Mouse (Mus musculus): Measurements from ENCODE around the gene Olfr31.

Gene Olfr31

DNA sequence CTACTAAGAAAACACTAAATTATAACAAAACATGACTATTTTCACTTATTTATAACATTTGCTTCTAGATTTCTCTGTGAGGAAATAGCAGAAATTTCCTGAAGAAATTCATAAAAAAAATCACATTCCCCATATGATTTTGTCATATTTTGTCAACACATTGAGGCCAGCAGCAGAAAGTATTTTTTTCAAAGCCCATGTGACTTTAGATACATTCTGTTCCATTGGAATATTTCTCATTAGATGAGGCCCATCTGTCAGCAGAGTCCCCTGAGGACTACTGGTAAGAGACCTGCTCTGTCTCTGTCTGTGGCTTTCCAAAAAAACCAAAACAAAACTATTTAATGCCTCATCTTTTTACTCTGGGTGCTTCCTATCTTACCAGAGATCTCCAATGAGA, at the start of gene Olfr31:
Olfr31 (plus strand) TSS at position 301 of the 400 bp plus-strand sequence.
- no peak for DNase-seq

GRCm38 (mm10) chr14:14294426-14294825, 28.2 kb upstream of the Olfr31 start:
- peak; percentile 48 for DNase-seq

DNA sequence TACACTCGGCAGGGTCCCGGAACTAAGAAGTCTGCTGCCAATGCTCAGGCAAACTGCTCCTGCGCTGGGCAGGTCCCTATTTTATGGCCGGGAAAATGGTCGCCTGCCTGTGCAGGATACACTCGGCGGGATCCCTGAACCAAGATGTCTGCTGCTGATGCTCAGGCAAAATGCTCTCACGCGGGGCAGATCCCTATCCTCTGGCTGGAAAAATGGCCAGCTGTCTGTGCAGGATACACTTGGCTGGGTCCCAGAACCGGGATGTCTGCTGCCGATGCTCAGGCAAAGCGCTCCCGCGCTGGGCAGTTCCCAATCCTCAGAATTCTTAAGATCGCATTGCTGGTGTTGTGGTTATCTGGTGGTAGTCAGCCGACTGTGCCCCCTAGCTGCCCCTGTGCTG, 13.7 kb upstream of the Olfr31 start:
- no peak for DNase-seq

- no peak for DNase-seq
Observed at GRCm38 (mm10) chr14:14309416-14309815, 13.2 kb upstream of the Olfr31 start.

GRCm38 (mm10) chr14:14345113-14345871, 22.7 kb downstream of the Olfr31 start:
- DNase-seq = peak; percentile 98

DNA sequence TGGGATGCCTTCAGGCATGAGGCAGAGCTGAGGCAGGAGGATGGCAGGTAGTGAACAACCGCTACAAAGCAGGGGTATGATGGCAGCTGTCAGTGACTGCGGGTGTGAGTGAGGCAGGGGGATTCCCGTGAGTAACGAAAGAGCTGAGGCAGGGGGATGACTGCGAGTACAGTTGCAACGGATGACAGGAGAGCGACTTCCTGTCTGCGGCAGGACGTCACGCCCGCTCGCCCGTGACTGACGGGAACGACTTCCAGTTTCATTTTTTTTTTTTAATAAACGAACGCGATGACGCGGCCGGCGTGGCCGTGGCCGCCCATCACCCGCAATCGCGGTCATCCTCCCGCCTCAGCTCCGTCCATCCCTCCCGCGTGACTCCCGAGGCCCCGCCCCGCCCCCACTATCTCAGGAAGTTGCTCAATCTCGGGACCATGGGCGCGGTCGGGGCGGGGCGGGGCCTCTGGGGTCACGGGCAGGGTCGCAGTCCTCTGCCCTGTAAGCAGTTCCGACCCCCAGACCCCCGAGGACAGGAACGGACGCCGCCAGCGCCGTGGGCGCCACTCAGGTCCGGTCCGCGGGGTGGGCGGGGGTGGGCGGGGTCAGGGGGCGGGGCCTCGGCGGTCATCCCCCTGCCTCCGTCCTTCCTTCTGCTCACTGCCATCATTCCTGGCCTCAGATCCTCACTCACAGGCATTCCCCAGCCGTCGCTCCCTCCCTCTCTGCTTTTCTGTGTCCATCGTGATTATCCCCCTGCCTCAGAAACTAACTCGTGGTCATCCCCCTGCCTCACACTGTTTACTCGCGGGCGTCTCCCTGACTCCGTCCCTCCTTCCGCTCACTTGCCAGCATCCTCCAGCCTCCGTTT, 23.6 kb downstream of the Olfr31 start, which contains the start of gene Il3ra:
Il3ra (plus strand) TSS at position 328 of the 865 bp plus-strand sequence.
- DNase-seq = peak; percentile 90

DNA sequence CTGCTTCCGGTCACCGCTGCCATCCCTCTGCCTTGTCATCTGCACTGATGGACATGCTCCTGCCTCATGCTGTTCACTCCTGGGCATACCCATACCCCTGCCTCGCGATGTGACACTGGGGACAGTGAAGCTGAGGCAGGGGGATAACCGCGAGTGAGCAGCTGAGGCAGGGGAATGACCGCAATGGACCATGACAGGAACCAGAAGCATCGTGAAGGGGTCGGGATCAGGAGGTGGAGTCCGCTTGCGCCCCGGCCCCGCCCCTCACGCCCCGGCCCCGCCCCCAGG, 24.1 kb downstream of the Olfr31 start:
- no peak for DNase-seq

GRCm38 (mm10) chr14:14347151-14347835, 24.7 kb downstream of the Olfr31 start:
- DNase-seq = peak; percentile 72

DNA sequence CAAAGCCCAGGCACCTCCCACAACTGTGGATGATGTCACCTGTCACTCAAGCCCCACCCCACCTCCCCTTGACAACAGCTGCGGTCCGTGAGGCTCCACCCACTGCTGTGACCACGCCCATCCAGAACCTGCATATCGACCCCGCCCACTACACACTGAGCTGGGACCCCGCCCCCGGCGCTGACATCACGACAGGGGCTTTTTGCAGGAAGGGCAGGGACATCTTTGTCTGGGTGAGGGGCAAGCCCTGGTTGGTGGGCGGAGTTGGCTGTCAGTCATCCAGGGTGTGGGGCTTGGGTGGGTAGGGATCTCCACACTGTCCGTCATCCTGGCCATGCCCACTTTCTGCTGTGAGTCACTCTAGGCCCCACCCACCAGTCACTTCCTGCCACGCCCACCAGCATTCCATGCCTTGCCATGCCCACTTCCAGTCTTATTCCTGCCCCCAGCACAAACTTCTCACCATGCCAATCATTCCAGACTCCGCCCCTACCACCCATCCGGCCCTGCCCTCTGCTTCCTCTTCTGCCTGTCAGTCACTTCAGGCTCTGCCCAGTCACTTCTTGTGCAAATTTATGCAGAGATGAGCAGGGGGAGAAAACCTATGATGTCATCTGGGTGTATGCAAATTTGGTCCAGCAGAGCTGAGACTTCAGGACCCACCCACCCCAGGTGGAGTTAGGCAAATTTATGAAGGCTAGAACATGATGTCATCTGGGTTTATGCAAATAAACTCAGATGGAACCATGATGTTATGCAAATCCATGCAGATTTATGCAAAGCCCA, 25.4 kb downstream of the Olfr31 start:
- no peak for DNase-seq

- peak; percentile 35 for DNase-seq
Observed at GRCm38 (mm10) chr14:14348674-14349401, 26.2 kb downstream of the Olfr31 start.

DNA sequence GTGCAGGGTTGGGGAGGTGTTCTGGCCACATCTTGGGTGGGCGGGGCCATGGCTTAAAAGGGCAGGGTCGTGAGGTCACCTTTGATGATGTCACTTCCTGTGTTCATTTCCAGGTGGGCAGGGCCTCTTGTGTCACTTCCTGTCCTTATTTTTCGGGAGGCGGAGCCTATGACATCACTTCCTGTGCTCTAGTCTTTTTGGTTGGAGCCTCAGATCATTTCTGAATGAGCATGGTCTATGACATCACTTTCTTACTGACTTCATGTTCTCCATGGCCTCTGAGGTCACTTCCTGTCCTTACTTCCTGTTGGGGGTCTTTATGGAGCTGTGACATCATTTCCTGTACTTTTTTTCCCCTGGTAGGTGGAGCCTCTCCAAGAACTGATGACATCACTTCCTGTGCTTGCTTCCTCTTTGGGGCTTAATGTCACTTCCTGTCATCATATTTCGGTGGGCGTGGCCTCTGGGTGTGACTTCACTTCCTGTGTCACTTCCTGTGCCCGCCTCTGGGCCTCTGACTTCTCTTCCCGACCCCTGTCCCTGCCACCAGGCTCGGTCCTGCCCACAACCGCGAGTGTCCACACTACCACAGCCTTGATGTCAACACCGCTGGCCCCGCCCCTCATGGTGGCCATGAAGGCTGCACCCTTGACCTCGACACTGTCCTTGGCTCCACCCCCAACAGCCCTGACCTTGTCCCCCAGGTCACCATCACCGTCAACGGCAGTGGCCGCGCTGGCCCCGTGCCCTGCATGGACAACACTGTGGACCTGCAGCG, 27.0 kb downstream of the Olfr31 start:
- DNase-seq = peak; percentile 51

GRCm38 (mm10) chr14:14350263-14351147, 27.9 kb downstream of the Olfr31 start:
- DNase-seq = peak; percentile 31

- DNase-seq = no peak
Observed at GRCm38 (mm10) chr14:14351148-14351455, 28.5 kb downstream of the Olfr31 start.

DNA sequence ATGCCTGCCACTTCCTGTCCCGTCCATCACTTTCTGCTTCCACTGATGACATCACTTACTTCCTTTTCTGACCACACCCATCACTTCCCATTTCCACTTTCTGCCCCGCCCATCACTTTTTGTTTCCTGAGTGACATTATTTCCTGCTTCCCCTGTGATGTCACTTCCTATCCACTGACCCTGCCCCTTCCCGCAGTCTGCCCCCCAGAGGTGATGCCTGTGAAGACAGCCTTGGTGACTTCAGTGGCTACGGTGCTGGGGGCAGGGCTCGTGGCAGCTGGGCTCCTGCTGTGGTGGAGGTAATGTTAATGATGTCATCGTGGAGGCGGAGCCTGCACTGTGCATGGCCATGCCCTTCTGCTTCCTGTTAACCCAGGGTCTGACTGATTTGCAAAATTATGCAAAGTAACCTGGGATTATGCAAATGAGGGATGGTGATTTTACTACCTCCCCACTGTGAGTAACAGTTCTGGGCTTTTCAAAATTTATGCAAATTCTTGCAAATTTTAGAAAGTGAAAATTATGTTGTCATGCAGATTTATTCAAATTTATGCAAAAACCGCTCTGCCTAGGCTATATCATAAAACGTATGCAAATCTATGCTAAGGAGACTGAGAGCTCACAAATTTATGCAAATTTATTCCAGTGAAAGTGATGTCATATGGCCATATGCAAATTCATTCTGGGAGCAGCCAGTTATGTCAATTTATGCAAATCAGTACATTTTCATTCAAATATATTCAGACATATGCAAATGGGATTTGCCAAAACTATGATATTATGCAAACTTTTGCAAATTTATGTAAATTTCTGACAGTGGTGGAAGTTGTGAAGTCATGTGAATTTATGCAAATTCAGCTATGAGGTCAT, 29.3 kb downstream of the Olfr31 start:
- DNase-seq = peak; percentile 24

DNA sequence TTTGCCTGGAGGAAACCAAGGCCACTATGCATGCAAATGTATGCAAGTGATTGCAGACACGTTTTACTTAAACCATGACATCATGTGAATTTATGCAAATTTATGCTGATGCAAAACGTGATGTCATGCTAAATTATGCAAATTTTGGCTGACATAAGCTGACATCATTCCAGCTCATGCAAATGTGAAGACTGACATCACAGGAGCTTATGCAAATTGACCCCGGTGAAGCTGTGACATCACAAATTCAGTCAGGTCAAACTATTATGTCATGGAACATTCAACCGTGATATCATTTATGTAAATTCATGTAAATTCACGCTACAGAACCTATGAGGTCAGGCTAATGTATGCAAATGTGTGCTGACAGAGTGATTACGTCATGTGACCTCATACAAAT, 30.0 kb downstream of the Olfr31 start:
- no peak for DNase-seq

- no peak for DNase-seq
Observed at GRCm38 (mm10) chr14:14353081-14353732, 30.6 kb downstream of the Olfr31 start.

DNA sequence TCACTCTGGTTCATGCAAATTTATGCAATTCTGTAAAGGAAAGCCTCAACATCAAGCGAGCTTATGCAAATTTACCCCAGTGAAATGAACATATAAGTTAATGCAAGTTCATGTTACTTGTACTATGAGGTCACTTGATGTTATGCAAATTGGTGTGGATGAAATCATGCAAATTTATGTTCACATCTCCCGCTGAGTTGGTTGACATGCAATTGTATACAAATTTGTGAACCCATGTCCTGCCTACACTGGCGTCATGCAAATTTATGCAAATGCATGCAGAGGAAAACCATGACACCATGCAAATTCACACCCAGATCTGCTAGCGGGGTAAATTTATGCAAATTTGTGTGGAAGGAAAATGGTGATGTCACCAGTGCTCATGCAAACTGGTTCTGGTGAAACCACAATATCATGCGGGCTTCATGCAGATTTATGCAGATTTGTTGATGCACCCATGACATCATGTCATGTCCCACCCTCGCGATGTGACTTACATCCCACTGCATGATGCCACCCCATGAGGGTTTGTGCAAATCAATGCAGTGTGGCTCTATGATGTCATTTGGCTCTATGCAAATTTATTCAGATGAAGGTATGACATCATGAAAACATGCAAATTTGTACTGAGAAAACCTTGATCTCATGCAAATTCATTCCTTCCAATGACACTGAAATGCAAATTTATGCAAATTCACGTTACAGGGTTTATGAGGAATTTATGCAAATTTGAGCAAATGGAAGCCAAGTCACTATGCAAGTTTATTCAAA, 31.3 kb downstream of the Olfr31 start:
- DNase-seq = no peak
